Mouse (Mus musculus): Measurements from ENCODE around the gene Cavin4. TPM values are rescaled to one million over a fixed set of nuclear protein-coding genes. Genes with fewer than 3 reads are reported as not detected.

The Cavin4 gene
- polyA plus RNA-seq, 1 experiment from 2014 or later = 2.7 TPM

Other genes with a start within 250 kb of the Cavin4 start
- gene Tex10, start 190.1 kb upstream of the Cavin4 start, polyA plus RNA-seq (2014; fragmentation: Nextera tagmentation; extraction: Ambion mirVana) = 45.7 and 53.2 TPM in 2 replicates
- gene Msantd3, start 123.6 kb upstream of the Cavin4 start, polyA plus RNA-seq (2014; fragmentation: Nextera tagmentation; extraction: Ambion mirVana) = 23.8 and 27.0 TPM in 2 replicates
- 312 and 361 TPM in 2 replicates for gene Tmeff1, start 78.3 kb upstream of the Cavin4 start, polyA plus RNA-seq (2014; fragmentation: Nextera tagmentation; extraction: Ambion mirVana)